Mouse (Mus musculus) adrenal gland, adult 2 months (tissue): ENCODE measurements around the gene Mrtfb. TPM values are rescaled to one million over a fixed set of nuclear protein-coding genes. Genes with fewer than 3 reads are reported as not detected.

Experiments
- DNase-seq: peaks from one replicate; pipeline ENCODE4 v3.0.0; 2021
- long read RNA-seq: library from polyadenylated mRNA; stranded (forward); transcript quantifications from one replicate; pipeline ENCODE4 v2.0.0, GENCODE M21; 2021
- polyA plus RNA-seq: library from polyadenylated mRNA; depleted of rRNA; stranded (reverse); fragments of >200 nt; gene quantifications from 2 replicates; pipeline ENCODE4 v1.2.3, GENCODE M21; 2012; rRNA removed
- total RNA-seq, 2 experiments: library from RNA; stranded (reverse); gene quantifications; 2 replicates each; pipeline ENCODE4 v1.2.3; 2021

Mrtfb gene
- 10 to 100 TPM; 27.2 to 33.8 TPM for total RNA-seq
- polyA plus RNA-seq = 6.3 and 9.1 TPM in 2 replicates
- long read RNA-seq, partial matches to known transcripts = 1 of 5 reads
- long read RNA-seq, other reads (novel, unspliced or antisense) = 3 of 5 reads

DNA sequence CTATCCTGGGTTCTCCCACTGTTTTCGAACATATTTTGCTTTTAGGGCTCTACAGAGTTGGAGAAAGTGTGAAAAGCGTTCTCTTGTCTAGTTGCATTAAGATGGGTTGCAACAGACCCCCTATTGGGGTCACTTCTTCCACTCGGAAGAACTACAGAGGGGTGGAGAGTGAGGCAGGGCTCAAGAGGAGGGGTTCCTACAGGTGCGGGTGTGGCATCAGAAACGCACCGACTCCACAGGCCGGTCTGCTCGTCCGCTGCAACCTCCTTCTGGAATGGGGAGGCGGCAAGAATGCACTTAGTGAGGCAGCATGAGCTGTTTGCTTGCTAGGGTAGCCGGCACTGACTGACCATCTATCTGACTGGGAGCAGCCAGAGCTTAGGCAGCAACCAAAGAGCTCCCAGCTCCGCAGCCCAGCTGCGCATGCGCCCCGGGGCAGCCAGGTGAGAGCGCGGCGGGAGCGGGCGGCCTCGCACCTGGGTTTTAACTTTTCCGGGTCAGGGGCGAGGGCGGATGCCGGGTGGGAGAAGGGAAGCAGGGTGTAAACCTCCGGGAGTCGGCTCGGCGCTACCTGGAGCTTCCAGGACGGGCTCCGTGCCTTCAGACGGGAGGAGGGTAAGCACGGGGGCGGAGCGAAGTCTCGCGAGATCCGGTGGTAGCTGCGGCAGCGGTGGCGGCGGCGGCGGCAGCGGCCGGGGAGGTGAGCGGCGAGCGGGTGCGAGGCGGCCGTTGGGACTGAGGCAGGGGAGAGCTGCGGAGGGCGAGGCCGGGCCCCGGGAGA, at the start of gene Mrtfb:
Gene Mrtfb (plus strand): TSS at position 627 of the 781 bp plus-strand sequence.
- peak; percentile 93 for DNase-seq

DNA sequence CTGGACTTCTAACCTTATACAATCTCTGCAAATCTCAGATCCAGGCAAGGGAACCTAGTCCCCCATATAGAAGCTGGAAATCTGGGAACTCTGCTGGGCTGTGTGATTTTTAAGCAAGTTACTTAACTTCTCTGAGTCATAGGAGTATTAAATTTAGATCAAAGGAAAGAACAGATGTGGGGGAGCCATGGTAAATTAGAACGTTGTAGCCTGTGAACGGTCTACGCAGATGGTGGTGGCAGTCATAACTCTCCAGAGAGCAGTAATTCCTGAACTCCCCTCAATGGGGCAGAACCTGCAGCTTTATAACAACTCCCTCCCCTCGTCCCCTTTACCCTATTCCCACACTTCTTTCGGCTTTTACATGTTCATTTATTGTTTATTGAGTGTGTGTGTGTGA, 48.6 kb upstream of the Mrtfb start:
- no peak for DNase-seq

DNA sequence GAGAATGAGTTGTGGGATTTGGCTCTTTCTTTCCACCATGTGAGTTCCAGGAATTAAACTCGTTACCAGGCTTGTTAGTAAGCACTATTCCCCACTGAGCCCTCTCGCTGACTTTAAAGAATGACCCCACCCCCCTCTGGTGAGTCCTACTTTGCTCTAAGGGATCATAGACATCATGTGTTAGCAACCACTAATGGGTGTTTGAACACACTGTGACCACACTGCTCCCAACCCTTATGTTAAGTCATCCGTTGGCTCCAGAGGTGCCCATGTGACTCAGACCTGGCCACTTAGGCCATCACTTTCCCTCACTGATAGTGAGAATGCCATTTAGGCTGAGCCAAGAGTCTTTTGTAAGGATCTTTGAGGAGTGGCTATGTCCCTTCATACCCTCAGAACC, 48.2 kb upstream of the Mrtfb start:
- DNase-seq = peak; percentile 55

DNA sequence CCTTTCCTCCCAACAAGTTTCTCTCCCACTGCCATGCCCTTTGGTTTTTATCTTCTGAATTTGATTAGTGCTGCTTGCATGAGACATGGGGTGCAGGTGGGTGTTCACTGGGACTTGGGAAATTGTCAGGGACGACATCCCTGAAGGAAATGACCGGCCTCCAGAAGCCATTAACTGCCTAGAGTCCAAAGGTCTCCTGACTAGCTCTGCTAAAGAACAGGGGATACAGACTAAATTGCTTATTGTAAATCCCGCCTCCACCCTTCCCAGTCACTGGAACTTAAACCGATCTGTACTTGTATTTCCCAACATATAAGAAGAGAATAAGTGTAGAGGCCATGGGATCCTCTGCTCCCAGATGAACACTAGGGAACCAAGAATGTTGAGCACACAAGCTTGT, 43.5 kb upstream of the Mrtfb start:
- DNase-seq = no peak

DNA sequence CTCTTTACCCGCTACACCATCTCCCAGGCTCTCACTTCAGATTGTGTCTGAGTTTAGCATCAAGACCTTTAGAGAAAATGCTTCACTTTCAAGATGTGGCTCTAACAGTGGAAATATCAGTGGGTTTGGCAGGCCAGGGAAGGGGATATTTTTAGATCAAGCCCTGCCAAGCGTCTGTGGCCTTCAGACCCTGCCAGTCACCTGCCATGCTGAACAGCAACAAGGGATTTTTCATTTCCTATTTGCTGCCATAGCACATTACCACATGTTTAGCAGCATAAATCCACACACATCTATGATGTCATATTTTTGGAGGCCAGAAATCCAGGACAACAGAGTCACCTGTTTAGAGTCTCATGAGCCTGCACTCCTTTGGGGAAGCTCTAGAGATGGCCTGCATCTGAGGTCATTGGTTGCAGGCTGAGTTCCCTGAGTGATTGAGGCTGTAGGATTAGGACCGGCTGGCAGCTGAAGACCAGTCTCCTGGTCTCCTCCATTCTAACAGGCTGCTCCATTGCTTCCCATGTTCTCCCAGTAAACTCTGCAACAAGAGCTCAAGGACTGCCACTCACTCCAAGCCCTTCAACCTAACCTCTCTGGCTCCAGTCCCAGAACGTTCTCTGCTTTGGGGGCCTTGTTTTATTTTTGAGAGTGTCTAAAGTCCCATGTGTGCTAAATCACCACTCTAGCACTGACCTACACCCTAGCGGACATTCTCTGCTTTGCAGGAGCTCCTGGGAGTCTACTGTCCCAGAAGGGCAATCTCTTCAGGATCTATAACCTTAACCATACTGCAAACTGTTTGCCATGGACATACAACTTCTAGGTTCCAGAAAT, 39.9 kb upstream of the Mrtfb start:
- peak; percentile 62 for DNase-seq

DNA sequence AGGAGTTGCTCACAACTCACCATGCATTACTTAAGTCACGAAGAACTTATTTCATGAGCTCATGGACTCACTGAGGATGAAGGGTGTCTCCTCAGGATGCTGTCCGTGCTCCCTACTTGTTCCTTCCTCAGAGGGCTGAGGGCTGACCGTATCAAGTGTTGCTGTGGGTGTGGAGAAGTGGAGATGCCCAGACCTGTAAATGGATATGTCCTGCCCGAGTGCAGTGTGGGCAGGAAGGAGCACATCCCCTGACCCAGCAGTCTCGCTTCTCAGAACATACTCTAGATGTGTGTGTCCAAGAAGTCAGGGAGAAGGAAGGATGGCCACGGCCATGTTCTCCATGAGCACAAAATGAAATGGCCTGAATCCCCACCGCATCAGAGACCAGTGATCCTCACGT, 38.3 kb upstream of the Mrtfb start:
- no peak for DNase-seq

DNA sequence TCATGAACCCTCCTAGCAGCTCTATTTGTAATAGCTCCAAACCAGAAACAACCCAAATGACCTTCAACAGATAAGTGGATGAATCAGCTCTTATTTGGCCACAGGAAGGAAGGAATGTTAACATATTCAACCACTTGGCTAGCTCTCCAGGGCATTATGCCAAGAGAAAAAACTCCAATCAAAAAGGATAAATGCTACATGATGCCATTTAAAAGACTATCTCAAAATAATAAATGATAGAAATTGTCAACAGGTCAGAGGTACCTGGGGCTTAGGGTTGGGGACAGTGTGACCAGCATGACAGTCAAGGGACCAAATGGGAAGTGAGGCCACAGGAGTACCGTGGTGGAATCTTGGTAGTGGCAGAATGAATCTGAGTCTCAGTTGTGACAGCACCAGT, 34.8 kb upstream of the Mrtfb start:
- peak; percentile 74 for DNase-seq

DNA sequence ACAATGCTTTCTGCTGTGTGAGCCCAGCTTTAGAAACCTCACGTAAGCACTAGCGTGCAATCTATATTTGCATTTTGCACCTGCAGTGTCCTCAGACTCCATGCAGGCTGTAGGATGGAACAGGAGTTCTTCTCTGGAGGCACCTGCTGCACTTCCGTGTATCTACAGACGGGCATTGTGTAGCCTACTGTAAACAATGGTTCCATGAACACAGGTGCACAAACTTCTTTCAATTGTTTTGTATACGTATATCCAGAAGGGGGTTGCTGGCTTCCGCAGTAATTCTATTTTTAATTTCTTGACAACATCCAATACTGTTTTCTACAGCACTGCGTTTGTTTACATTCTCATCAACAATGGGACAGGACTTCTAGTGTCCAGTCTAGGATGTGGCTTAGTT, 24.2 kb upstream of the Mrtfb start:
- DNase-seq = no peak

DNA sequence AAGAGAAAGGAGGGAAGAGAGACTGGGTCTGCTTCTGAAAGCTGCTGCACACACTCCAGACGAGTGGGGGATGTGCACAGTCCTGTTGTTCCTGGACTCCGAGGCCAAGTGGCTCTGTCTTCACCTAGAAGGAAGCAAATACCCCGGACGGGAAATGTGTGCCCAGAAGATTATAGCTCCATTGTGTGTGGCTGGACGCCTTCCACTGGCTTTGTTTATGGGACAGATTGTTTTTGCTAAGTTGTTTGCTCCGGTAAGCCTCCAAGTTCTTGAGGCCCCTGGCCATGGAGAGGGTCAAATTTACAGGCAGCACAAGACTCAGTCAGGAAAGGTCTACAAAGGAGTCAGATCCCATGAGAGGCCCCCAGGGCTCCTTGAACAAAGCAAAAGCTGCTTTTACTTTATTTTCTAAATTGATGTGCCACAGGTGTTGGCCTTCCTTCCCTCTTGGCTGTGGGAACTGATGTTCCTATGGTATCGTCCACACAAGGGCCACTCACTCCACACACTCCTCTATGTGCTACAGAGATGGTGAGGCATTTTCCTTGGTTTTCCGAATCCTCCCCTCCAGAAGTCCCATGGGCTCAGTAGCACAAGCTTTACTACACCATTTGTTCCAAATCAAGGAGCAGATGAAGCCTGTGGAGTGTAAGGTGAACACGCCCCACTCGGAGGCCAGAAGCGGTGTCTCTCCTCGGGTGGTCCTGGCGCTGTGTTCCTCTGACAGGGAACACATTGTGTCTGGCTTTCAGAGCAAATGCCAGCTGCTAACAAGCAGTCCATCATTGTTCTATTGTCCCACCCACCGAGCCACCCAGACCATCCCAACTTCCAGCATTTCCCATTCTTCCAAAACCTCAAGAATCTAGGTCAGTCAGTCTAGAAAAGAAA, 23.1 kb upstream of the Mrtfb start:
- DNase-seq = no peak

DNA sequence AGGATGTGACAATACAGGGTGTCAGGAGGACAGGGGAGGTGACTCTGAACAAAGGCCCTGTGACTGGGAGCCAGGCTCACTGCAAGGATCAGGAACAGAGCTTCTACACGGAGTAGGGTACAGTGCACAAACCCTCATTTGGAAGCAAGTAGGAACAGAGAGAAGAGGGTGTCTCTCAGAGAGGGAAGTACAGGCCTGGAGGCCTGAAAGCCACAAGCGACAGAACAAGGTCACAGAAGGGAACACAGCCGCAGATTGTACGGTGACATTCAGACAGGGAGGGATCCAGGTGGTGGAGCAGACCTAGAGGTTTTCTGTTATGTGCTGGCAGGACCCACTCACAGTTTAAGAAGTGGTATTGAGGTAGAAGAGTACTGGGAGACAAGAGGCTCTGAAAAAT, 17.2 kb upstream of the Mrtfb start:
- DNase-seq = no peak

DNA sequence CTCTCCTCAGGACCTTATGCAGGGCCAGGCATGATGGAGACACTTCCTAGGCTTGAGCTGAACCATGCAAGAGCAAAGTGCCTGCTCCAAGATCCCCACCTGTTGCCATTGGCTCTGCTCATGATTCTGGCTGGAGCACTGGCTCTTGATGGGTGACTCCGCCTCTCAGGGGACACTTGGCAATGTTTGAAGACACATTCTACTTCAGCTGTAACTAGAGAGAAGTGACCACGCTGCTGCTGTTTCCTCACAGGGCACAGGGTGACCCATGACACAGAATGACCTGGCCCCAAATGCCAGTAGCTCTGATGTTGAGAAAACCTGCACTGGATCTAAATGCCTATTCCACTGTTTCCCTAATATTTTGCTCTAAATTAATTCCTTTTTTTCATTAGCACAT, 16.7 kb upstream of the Mrtfb start:
- DNase-seq = peak; percentile 70

DNA sequence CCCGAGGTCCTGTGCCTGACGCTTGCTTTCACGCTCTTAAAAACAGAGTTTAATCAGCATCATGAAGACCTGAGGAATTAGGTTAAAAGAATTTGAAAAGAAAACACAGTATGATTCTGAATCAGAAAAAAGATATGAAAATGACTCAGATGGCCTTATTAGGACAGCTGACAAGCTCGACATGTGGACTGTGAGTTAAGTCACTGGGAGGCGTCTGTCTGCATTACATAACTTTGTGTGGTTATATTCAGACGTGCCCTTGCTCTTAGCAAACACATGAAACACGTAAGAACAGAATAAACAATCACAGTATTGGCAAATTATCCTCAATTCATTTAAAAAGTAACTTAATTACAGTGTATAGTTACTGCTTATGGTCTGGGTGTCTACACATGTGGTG, 16.0 kb upstream of the Mrtfb start:
- peak; percentile 58 for DNase-seq

DNA sequence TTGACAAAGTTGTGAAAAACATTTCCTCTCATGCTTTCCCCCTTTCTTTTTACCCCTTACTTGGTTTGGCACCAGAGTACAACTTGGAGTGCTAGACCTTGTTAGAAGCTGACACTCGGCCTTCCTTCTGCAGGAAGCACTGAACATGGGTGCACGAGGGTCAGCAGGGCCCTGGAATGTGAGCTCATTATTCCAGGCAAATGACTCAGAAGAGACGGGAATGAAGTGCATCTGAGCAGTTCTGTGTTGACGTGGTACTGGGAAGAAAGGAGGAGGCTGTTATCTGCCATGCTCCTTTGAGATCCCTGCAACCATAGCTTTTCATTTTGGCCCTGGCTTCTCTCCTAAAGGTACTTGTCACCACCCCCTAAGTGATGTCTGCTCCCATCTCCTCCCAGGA, 10.6 kb upstream of the Mrtfb start:
- no peak for DNase-seq

DNA sequence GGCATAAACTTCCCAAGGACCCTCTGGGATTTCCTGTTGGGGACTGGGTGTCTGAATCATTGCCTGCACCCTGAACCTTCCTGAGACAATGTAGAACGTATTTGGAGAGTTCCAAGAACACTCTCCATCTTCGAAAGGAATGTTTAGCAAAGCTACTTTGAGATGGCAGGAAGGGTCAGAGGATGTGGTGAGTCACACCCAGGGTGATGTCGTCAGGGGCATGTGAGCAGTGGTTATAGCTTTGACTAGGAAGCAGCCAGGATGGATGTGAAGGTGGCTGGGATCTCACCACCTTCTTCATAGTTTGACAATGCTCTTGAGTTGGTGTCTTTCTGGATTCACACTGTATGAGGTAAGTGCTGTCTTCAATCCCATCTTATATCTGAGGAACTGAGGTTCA, 9.4 kb upstream of the Mrtfb start:
- no peak for DNase-seq

DNA sequence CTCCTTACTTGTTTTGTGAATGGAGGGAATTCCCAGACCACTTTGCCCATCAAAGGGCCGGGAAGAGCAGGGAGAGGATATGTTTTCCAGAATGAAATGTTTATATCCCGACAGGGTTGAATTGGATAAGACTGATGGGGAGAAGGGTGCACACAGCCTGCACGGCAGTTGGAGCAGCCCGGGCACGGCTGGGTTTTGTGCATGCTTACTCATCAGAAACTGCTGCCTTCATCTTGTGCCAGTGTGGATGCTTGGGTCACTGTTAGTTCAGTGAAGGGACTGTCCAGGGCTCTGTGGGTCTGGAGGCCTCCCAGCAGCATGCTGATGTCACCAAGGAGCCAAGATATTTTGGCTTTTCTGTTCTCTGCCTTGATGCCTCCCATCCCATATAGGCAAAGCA, 6.2 kb upstream of the Mrtfb start:
- no peak for DNase-seq

DNA sequence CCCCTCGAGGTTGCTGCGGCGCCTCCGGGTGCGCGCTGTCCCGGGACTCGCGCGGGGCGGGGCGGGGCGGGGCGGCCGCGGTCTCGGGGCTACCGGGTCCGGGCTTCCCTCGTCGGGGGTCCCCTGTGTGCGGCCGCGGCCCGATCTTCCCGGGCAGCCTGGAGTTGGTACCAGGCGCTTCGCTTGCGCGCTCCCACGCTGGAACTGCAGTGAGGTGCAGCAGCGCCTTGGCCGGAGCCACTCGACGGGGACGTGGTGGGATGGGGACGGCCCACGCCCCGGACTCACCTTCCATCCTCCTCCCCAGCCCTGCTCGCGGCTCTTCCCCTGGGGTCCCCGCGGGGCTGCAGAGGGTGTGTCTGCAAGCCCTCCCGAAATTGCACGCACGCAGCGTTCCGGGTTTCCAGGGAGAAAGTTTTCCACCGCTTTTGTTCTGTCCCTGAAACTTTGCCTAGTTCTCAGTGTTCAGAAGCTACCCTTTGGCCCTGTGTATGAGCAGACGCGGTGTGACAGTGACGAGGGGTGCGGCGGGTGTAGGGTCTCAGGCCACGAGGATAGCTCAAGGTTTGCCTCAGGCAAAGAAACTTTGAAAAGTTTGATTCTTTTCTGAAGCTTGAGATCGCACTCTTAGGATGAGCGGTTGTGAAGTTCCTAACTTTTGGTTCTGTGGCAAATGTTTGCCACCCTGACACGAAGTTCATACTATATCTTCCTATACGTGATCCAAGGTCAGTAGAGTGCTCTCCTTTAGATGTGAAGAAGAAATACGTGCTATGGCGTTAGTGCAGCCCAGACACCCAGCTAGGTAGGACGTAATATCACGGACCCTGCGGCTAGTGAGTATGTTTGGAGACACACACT, 616 bp downstream of the Mrtfb start:
- DNase-seq = peak; percentile 74

DNA sequence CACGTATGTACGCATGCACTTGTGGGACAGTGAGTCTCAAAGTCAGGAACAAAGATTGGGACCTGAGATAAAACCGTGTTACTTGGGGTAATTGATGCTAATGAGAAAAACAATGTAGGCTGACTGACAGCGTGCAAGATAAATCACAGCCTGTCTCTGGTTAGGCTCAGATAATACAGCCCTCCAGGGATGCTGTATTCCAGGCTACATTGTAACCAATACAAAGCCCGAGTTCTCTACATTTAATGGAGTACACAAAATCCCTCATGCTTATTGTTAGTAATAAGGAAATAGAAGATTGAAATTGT, 1.2 kb downstream of the Mrtfb start:
- DNase-seq = no peak

DNA sequence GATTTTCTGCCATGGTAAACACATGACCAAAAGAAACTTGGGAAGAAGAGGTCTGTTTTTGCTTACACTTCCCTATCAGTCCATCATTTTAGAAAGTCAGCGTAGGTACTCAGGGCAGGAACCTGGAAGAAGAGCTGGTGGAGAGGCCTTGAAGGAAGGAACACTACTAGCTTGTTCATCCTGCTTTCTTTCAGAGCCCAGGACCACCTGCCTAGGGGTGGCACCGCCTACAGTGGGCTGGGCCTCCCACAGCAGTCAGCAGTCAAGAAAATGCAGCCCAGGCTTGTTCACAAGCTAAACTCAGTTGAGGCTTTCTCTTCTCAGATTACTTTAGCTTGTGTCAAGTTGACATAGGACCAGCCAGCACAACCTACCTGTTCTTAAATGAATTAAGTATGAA, 2.7 kb downstream of the Mrtfb start:
- no peak for DNase-seq

DNA sequence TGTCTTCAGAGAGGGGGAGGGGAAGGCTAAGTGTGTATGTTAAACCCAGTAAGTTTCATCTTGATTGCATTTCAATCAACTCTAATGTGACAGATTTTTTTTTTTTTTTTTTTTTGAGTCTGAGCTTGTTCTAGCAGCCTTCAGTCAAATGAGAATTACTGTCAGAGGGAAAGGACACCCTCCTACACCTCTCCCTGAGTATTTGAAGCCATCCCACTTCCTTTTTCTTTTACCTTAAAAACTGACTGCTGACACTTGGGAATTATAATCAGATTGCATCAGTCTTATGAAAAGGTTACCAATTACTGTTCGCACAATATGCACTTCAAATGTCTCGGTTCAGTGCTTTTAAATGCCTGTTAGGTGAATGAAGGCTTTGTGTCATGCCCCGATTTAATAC, 10.0 kb downstream of the Mrtfb start:
- no peak for DNase-seq

DNA sequence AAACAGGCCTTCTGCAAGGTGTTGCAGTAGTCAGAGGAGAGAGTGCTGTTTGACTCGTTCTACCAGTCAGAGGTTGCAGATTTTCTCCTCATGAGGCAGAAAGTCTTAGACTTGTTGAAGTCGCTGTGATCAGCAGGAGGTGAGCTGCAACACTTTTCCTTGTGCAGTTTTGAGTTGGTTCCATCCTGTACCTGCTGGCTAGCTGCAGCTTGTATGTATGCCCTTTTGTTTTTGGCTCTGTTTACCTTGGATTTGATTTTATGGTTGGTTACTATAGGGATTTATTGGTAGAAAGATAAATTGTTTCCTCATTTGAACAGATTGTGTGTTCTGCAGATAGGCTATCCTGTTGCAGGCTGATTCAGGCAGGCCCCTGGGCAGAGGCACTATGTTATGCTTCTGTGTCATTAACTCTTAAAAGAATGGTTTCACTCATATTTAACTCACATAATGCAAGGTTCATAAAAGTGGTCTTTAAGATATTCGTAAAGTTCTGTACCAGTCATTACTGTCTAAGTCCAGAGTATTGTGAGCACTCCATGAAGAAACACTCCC, 11.1 kb downstream of the Mrtfb start:
- no peak for DNase-seq

DNA sequence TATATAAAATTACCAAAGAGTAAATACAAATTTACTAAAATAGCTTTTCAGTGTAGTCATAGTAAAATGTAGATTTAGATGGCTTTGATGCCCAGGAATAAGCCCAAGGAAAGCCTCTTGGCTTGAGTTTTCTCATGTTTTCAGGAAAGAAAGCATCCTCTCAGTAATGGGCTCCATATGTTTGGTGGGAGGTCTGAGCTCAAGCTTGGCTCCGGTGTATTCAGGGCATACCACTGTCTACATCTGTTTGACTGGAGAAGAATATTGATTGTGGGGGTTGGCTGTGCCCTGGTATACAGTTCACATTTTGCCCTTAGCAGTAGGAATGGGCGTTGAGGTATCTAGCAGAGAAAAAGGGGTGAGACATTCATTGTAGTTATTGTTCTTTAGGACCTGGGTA, 13.1 kb downstream of the Mrtfb start:
- DNase-seq = no peak
